Mouse (Mus musculus): ENCODE measurements at regions not wholly inside any gene's neighbourhood (a gene's known extent, or its start where the extent isn't known, plus 50 kb on each side); places are given as distances from the start of the nearest gene placed in this dataset.

DNA sequence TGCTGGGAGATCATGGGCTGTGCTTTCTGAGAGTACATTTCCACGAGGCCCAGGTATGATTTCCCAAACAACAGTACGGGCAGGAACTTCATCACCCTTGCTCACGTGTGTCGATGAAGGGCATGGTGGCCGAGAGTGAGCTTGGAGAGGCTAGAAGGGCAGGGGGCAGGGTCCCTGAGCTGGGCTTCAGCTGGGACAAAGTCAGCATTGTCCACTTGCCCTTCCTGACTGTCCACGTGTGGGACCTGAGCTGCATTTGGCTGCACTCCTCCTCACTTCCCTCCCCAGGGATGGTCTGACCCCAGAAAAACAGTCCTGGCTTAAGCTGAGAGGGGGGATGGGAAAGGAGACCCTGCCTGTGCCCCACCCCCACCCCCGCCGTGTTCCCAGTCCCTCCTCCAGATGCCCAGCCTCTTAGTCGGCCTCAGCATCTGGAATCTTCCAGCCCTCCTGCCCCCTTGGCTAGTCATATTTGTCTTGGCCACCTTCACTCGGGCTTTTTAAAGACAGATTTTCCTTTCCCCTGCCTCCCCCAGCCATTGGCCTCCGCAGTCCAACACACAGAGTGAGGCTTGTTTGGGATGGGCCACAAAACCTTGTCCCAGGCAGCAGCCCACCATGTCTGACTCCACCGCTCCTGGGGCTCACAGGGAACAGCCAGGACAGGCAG is 58.6 kb downstream of the Isg20 start:
- Histone ChIP-seq H3K9ac (no peak overlapping the region), H3K9me3 (no peaks in the 10 kb centered on the region), H3K4me1 (peaks cover 13% of the 10 kb centered on the region), H3K4me3 (no peak overlapping the region), H3K4me2 (no peak overlapping the region), H3K27ac (peak overlapping the region; percentile 75), H3K36me3 (no peaks in the 10 kb centered on the region), H3K27me3 (no peaks in the 10 kb centered on the region)
- 37% methylated on average over 12 of the region's 12 CpGs for WGBS
- peak; percentile 82 for ATAC-seq (ENCODE audit: insufficient number of reproducible peaks, low FRiP score, low TSS enrichment, low read depth)

DNA sequence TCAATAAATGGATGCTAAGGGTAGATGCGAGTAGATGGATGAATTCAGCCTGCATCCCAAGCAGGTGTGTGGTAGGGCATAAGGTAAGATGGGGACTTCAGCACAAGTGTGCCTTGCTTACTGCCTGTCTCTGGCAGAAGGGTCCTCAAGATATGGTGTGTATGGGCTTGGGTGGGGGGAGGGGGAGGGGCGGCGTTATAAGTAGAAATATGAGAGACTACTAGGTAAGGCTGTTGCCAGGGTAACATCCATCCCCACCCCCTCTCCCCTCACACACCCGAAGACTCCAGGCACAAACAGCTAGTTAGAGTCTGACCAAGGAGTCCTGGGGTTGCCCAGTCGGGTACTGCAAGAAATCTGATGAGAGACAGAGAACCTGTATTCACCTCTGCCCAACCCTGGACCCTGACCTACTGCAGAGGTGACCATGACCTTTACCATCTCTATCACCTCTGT is 63.5 kb upstream of the Acan start:
- peak overlapping the region; percentile 76 for H3K27ac ChIP-seq
- 0 out of 2 replicates have a peak overlapping the region, but pooled peaks have one; percentile 32 for H3K9ac ChIP-seq
- H3K4me1 ChIP-seq: peaks cover 13% of the 10 kb centered on the region
- no peaks in the 10 kb centered on the region for H3K36me3 ChIP-seq
- ATAC-seq (ENCODE audit: insufficient number of reproducible peaks, low FRiP score, low TSS enrichment, low read depth): peak; percentile 41
- WGBS: 21% methylated on average over 5 of the region's 5 CpGs
- peak overlapping the region; percentile 44 for H3K4me3 ChIP-seq
- H3K4me2 ChIP-seq: peak overlapping the region; percentile 81
- H3K27me3 ChIP-seq: no peaks in the 10 kb centered on the region
- no peaks in the 10 kb centered on the region for H3K9me3 ChIP-seq

DNA sequence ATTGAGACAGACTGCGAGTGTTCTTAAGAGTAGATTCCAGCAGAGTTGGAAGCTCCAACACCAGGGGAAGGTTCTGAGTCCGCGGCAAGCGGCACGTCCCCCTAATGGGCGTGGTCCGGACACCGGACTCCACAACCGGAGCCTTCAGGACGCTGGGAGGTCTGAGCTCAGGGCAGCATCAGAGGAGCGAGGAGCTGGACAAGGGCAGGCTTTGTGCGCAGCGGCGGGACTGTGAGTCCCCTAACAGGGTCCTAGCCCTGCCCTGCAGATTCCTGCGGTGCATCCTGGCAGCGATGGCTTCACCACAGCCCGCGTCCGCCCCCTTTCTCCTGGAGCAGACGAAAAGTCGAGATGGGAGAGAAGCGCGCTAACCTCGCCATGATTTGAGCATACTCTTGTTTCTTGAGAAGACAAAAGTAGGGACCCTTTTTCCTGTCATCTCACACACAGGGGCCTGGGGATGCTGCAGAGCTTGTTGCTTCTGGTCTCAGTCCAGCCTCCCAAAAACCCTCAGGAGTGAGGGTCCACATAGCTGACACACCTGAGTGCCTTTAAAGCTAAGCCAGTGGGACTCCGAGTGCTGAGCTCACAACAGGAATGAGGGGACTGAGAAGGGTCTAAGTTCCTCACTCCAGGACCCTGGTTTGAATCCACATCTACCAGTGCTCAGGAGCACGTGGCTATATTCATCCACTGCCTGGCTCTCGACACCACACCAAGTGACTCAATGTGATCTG is 62.8 kb upstream of the Acan start:
- Histone ChIP-seq H3K4me1 (peaks cover 13% of the 10 kb centered on the region), H3K27ac (peak overlapping the region; percentile 76), H3K27me3 (no peaks in the 10 kb centered on the region), H3K4me2 (peak overlapping the region; percentile 81), H3K9me3 (no peaks in the 10 kb centered on the region), H3K9ac (peak overlapping the region; percentile 32; the same call in 1 of the 2 replicates), H3K36me3 (no peaks in the 10 kb centered on the region), H3K4me3 (peak overlapping the region; percentile 44)
- WGBS: 3% methylated on average over 27 of the region's 27 CpGs
- ATAC-seq (ENCODE audit: insufficient number of reproducible peaks, low FRiP score, low TSS enrichment, low read depth): peak; percentile 90

GRCm38 (mm10) chr7:78992991-78993390 is 60.3 kb upstream of the Acan start:
- peaks cover 13% of the 10 kb centered on the region for H3K4me1 ChIP-seq
- H3K27ac ChIP-seq: no peak overlapping the region
- H3K9ac ChIP-seq: no peak overlapping the region
- H3K4me2 ChIP-seq: no peak overlapping the region
- H3K4me3 ChIP-seq: no peak overlapping the region
- no peak for ATAC-seq (ENCODE audit: insufficient number of reproducible peaks, low FRiP score, low TSS enrichment, low read depth)
- H3K36me3 ChIP-seq: no peaks in the 10 kb centered on the region
- no peaks in the 10 kb centered on the region for H3K27me3 ChIP-seq
- 77% methylated on average over 7 of the region's 7 CpGs for WGBS
- no peaks in the 10 kb centered on the region for H3K9me3 ChIP-seq

DNA sequence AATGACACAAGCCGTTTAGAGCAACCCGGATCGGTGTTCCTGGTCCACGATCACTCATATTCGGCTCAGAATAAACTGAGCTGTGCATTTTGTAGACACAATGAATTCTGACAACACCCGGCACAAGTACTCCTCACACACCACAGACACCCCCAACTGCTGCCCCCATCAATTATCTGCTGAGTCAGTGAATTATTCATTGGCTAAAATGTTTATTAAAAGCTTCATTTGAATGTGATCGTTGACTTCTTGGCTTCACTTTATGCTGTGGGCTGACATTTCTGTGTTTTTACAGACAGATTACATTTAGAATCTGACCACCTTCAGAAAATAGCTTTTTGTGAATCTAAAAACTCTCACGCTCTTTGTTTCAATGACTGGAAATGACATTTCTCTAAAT is 59.1 kb upstream of the Acan start:
- Histone ChIP-seq H3K36me3 (no peaks in the 10 kb centered on the region), H3K9ac (no peak overlapping the region), H3K27ac (no peak overlapping the region), H3K9me3 (no peaks in the 10 kb centered on the region), H3K4me3 (no peak overlapping the region), H3K4me1 (peaks cover 13% of the 10 kb centered on the region), H3K4me2 (no peak overlapping the region), H3K27me3 (no peaks in the 10 kb centered on the region)
- 81% methylated on average over 8 of the region's 8 CpGs for WGBS
- no peak for ATAC-seq (ENCODE audit: insufficient number of reproducible peaks, low FRiP score, low TSS enrichment, low read depth)

- H3K36me3 ChIP-seq: no peaks in the 10 kb centered on the region
- H3K27ac ChIP-seq: no peak overlapping the region
- H3K9ac ChIP-seq: no peak overlapping the region
- peaks cover 9% of the 10 kb centered on the region for H3K4me1 ChIP-seq
- 58% methylated on average over 2 of the region's 2 CpGs for WGBS
- no peaks in the 10 kb centered on the region for H3K9me3 ChIP-seq
- no peak for ATAC-seq (ENCODE audit: insufficient number of reproducible peaks, low FRiP score, low TSS enrichment, low read depth)
- H3K4me3 ChIP-seq: no peak overlapping the region
- no peaks in the 10 kb centered on the region for H3K27me3 ChIP-seq
- H3K4me2 ChIP-seq: no peak overlapping the region
These were observed 58.2 kb upstream of the Acan start for GRCm38 (mm10) chr7:78995034-78995433.

DNA sequence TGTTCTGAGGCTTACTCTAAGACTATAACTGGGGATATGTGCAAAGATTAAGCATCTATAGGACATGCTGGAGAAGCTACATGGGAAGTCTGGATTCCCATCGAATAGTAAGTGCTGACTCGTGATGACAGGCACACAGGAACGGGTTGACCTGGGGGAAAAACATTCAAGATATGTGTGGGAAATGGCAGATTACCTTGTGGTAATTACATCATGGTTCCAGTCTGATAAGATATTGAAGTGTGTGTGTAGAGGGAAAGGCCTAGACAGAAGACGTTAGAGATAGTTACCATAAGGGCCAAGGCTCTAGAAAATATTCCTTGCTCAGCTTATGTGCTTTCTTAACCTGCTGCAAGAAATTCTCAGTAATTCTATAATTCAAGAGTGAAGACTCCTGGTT is 57.5 kb upstream of the Acan start:
- no peak for ATAC-seq (ENCODE audit: insufficient number of reproducible peaks, low FRiP score, low TSS enrichment, low read depth)
- Histone ChIP-seq H3K4me3 (no peak overlapping the region), H3K9ac (no peak overlapping the region), H3K27ac (no peak overlapping the region), H3K4me2 (no peak overlapping the region), H3K27me3 (no peaks in the 10 kb centered on the region), H3K4me1 (0 out of 2 replicates have a peak, but pooled peaks cover under 1% of the 10 kb centered on the region), H3K36me3 (no peaks in the 10 kb centered on the region), H3K9me3 (no peaks in the 10 kb centered on the region)
- WGBS: 75% methylated on average over 4 of the region's 4 CpGs
